Mouse (Mus musculus) midbrain, embryonic 13.5 days (tissue): ENCODE data around the gene Aoah. TPM values are rescaled to one million over a fixed set of nuclear protein-coding genes. Genes with fewer than 3 reads are reported as not detected.

Experiments used
- ATAC-seq: fragments of 200-750 bp; cut with Nextera tagmentation; 2 replicates; pipeline ENCODE4 v1.8.0; 2017; ENCODE audit warnings: mild to moderate bottlenecking, moderate TSS enrichment, moderate library complexity
- H3K27ac ChIP-seq: fragments of 300-500 bp; sonication (generic); 2 replicates; pipeline ENCODE4 v1.5.1; 2015; ENCODE audit warnings: inconsistent platforms, mild to moderate bottlenecking, moderate library complexity
- H3K27me3 ChIP-seq: fragments of 300-500 bp; sonication (generic); 2 replicates; pipeline ENCODE4 v1.6.1; 2015; ENCODE audit warnings: mild to moderate bottlenecking, inconsistent platforms
- H3K36me3 ChIP-seq: fragments of 300-500 bp; sonication (generic); 2 replicates; pipeline ENCODE4 v1.6.1; 2015; ENCODE audit warnings: mild to moderate bottlenecking, inconsistent platforms
- H3K4me1 ChIP-seq: fragments of 300-500 bp; sonication (generic); replicated peaks from 2 replicates; pipeline ENCODE4 v1.6.1; 2015; ENCODE audit warnings: inconsistent platforms
- H3K4me2 ChIP-seq: fragments of 300-500 bp; sonication (generic); replicated peaks from 2 replicates; pipeline ENCODE4 v1.6.1; 2015; ENCODE audit warnings: moderate library complexity, mild to moderate bottlenecking, inconsistent platforms
- H3K4me3 ChIP-seq: fragments of 300-500 bp; sonication (generic); replicated peaks from 2 replicates; pipeline ENCODE4 v1.5.1; 2015; ENCODE audit warnings: mild to moderate bottlenecking, inconsistent platforms
- H3K9ac ChIP-seq: fragments of 300-500 bp; sonication (generic); replicated peaks from 2 replicates; pipeline ENCODE4 v1.6.1; 2015; ENCODE audit warnings: mild to moderate bottlenecking, inconsistent platforms
- H3K9me3 ChIP-seq: fragments of 300-500 bp; sonication (generic); 2 replicates; pipeline ENCODE4 v1.6.1; 2016; ENCODE audit warnings: mild to moderate bottlenecking, inconsistent platforms
- WGBS: fragments of 180-500 bp; shearing (Covaris S2); methylation state at CpG from one replicate; pipeline ENCODE4 v1.1.7; 2015; 5-methylcytosine and 5-hydroxymethylcytosine counted together
- polyA plus RNA-seq: library from polyadenylated mRNA; unstranded; fragments of >200 nt; fragmentation: Nextera tagmentation; extraction: Ambion mirVana; gene quantifications from 2 replicates; pipeline ENCODE4 v1.2.1, GENCODE M21; 2015

The Aoah gene
- polyA plus RNA-seq, 1 experiment from 2014 or later, result 0.28 TPM

GRCm38 (mm10) chr13:20936016-20936415 is 142.1 kb downstream of the Aoah start:
- no peaks in the 10 kb centered on the region for H3K9me3 ChIP-seq
- H3K9ac ChIP-seq, result no peak overlapping the region
- H3K4me3 ChIP-seq, result no peak overlapping the region
- H3K27ac ChIP-seq, result no peak overlapping the region
- no peaks in the 10 kb centered on the region for H3K36me3 ChIP-seq
- no peaks in the 10 kb centered on the region for H3K4me1 ChIP-seq
- ATAC-seq, result no peak
- no peaks in the 10 kb centered on the region for H3K27me3 ChIP-seq
- H3K4me2 ChIP-seq, result no peak overlapping the region

GRCm38 (mm10) chr13:20937452-20937851 is 143.5 kb downstream of the Aoah start:
- H3K36me3 ChIP-seq, result no peaks in the 10 kb centered on the region
- no peak overlapping the region for H3K9ac ChIP-seq
- H3K4me3 ChIP-seq, result no peak overlapping the region
- ATAC-seq, result no peak
- no peak overlapping the region for H3K27ac ChIP-seq
- H3K4me1 ChIP-seq, result no peaks in the 10 kb centered on the region
- WGBS, result 26% methylated on average over 5 of the region's 5 CpGs
- no peak overlapping the region for H3K4me2 ChIP-seq
- no peaks in the 10 kb centered on the region for H3K9me3 ChIP-seq
- H3K27me3 ChIP-seq, result no peaks in the 10 kb centered on the region

DNA sequence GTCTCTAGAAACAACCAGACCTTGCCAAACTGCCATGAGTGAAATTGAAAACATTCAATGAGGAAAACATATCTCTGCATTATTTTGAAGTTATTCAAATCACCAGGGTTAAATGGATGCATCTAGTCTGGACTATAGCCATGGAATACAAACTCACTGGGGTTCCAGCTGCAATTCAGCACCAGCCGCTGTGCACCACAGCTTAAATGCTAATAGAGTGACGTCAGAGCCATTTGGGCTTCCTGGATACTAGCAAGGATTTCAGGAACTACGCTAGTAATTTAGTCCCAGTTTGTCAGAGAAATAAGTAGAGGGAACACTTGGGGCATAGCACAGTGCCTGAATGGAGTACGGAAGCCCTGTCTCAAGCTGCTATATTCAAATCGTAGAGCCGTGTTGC is 145.2 kb downstream of the Aoah start:
- H3K27me3 ChIP-seq, result no peaks in the 10 kb centered on the region
- H3K9ac ChIP-seq, result no peak overlapping the region
- H3K9me3 ChIP-seq, result no peaks in the 10 kb centered on the region
- no peak for ATAC-seq
- H3K4me2 ChIP-seq, result no peak overlapping the region
- H3K4me3 ChIP-seq, result no peak overlapping the region
- H3K4me1 ChIP-seq, result no peaks in the 10 kb centered on the region
- no peak overlapping the region for H3K27ac ChIP-seq
- WGBS, result 71% methylated on average over 6 of the region's 6 CpGs
- no peaks in the 10 kb centered on the region for H3K36me3 ChIP-seq

DNA sequence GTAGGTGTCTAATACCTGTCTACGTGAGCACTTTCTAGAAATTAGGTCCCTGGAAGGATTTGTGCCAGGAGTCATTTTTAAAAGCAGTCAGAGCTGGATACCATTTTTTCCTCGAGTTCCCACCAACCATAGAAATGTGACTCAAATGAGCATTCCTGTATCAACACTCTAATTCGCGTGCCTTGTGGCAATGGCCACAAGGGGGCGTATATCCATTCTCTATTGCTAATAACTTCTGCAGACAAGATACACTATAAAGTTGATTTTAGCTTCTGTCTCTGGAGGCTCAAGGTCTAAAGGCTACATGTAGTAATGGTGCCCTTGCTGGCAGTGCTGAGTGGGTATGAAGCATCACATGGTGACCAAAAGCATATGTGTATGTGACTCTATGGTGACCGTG is 146.5 kb downstream of the Aoah start:
- no peak overlapping the region for H3K9ac ChIP-seq
- no peak overlapping the region for H3K4me2 ChIP-seq
- H3K4me1 ChIP-seq, result no peaks in the 10 kb centered on the region
- whole genome bisulfite sequencing, result 59% methylated on average over 6 of the region's 6 CpGs
- H3K36me3 ChIP-seq, result no peaks in the 10 kb centered on the region
- no peak overlapping the region for H3K27ac ChIP-seq
- no peaks in the 10 kb centered on the region for H3K27me3 ChIP-seq
- H3K9me3 ChIP-seq, result no peaks in the 10 kb centered on the region
- 0 out of 2 replicates have a peak, but pooled peaks have one; percentile 50 for ATAC-seq
- no peak overlapping the region for H3K4me3 ChIP-seq

- WGBS, result 89% methylated on average over 4 of the region's 4 CpGs
- Histone ChIP-seq H3K9ac (no peak overlapping the region), H3K4me1 (no peaks in the 10 kb centered on the region), H3K36me3 (no peaks in the 10 kb centered on the region), H3K27me3 (no peaks in the 10 kb centered on the region), H3K4me3 (no peak overlapping the region), H3K4me2 (no peak overlapping the region), H3K27ac (no peak overlapping the region), H3K9me3 (no peaks in the 10 kb centered on the region)
- no peak for ATAC-seq
Measured at GRCm38 (mm10) chr13:20941707-20942106, 147.8 kb downstream of the Aoah start.

GRCm38 (mm10) chr13:20963086-20963485 is 169.2 kb downstream of the Aoah start:
- H3K27ac ChIP-seq, result no peak overlapping the region
- H3K27me3 ChIP-seq, result no peaks in the 10 kb centered on the region
- no peaks in the 10 kb centered on the region for H3K4me1 ChIP-seq
- 62% methylated on average over 3 of the region's 3 CpGs for whole genome bisulfite sequencing
- no peaks in the 10 kb centered on the region for H3K36me3 ChIP-seq
- H3K9me3 ChIP-seq, result no peaks in the 10 kb centered on the region
- H3K4me2 ChIP-seq, result no peak overlapping the region
- ATAC-seq, result no peak
- no peak overlapping the region for H3K9ac ChIP-seq
- H3K4me3 ChIP-seq, result no peak overlapping the region

DNA sequence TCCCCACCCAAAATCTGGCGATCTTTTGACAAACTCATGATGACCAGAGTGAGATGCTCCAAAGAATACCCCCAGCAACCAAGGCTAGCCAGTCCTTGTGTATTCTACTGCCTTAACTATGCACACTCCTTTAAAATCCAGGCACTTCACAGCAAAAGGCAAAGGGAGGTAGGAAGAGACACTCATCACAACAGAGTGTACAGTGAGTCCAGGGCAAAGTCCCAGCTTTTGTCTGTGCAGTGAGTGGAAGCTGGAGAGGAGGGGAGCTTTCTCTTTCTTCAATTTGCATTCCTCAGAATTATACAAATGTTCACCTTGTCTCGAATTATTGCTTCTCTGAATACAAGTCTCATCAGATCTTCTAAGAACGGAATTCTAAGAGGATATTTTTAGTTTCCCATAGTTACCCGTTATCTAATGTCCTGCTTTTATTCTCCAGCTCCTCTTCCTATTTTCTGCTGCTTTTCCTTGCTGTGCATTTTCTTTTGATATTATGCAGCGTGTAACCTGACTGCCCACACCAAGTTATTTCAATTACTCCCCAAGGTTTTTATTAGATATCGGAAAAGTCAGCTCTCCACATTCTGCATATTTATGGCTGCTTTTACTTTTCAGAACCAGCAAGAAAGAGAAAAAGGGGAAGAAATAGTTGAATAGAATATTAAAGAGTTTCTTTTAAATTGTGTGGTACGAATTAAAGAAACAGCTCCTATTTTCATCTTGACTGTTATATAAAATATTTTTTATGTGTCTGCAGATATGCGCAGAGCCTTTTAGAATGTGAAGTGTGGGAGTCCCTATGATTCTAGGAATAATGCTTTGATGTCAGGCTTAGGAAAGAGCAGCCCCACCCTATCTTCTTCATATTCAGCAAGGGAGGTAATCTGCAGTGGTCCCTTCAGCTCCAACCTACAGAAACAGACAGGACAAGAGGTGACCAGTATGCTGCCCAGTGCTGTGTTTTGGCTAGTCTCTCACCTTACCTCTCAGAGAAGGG is 187.6 kb downstream of the Aoah start:
- Histone ChIP-seq H3K27me3 (no peaks in the 10 kb centered on the region), H3K4me3 (no peak overlapping the region), H3K4me1 (no peaks in the 10 kb centered on the region), H3K9me3 (no peaks in the 10 kb centered on the region), H3K36me3 (no peaks in the 10 kb centered on the region), H3K9ac (no peak overlapping the region), H3K4me2 (no peak overlapping the region), H3K27ac (no peak overlapping the region)
- WGBS, result 80% methylated on average over 8 of the region's 8 CpGs
- no peak for ATAC-seq

DNA sequence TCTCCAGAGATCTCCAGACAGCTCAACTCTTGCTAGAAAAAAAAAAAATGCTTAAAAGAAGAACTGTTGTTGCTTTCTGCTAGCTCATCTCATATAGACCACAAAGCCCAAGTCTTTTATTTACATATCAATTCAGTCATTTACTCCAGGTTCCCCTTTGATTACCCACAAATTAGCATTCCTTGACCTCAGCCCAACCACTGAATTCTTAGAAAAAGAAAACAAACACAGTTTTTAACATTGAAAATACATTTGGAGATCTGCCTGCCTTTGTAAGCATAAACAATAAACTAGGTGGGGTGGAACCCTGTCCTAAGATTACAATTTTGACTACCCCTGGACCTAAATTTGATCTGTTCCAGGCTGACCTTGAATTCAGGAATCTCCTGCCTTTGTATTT is 191.6 kb downstream of the Aoah start:
- no peak for ATAC-seq
- H3K36me3 ChIP-seq, result no peaks in the 10 kb centered on the region

GRCm38 (mm10) chr13:20985961-20986360 is 192.0 kb downstream of the Aoah start:
- Histone ChIP-seq H3K9me3 (no peaks in the 10 kb centered on the region), H3K27ac (no peak overlapping the region), H3K4me2 (no peak overlapping the region), H3K4me3 (no peak overlapping the region), H3K4me1 (no peaks in the 10 kb centered on the region), H3K36me3 (no peaks in the 10 kb centered on the region), H3K27me3 (no peaks in the 10 kb centered on the region), H3K9ac (no peak overlapping the region)
- no peak for ATAC-seq

More for the DNA sequence above, 191.6 kb downstream of the Aoah start:
- Histone ChIP-seq H3K9me3 (no peaks in the 10 kb centered on the region), H3K27ac (no peak overlapping the region), H3K9ac (no peak overlapping the region), H3K4me3 (no peak overlapping the region), H3K4me1 (no peaks in the 10 kb centered on the region), H3K4me2 (no peak overlapping the region), H3K27me3 (no peaks in the 10 kb centered on the region)

DNA sequence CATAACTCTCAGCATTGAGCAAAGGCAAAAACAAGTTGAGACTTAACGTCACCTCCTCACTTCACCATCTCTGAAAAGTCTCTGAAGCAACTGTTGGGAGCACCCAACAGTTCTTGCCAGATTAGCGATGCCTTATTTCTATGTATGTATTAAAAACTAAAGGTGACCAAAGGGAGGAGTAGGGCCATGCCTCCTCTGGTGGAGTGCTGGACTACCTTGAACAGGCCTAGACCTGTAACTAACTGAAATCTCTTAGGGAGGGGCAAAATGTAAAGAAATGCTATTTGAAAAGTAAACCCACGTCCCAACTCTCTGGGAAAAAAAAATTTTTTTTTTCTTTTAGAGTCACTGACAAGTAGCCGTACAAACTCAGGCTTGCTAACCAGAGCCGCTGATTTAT is 211.3 kb downstream of the Aoah start:
- no peaks in the 10 kb centered on the region for H3K27me3 ChIP-seq
- no peak overlapping the region for H3K4me3 ChIP-seq
- H3K9me3 ChIP-seq, result no peaks in the 10 kb centered on the region
- whole genome bisulfite sequencing, result 76% methylated on average over 5 of the region's 5 CpGs
- no peaks in the 10 kb centered on the region for H3K36me3 ChIP-seq
- ATAC-seq, result peak; percentile 62
- peak overlapping the region; percentile 17; the same call in 1 of the 2 replicates for H3K27ac ChIP-seq
- H3K4me2 ChIP-seq, result no peak overlapping the region
- H3K4me1 ChIP-seq, result peaks cover 11% of the 10 kb centered on the region
- H3K9ac ChIP-seq, result no peak overlapping the region

- peak overlapping the region; percentile 17; the same call in 1 of the 2 replicates for H3K27ac ChIP-seq
- no peaks in the 10 kb centered on the region for H3K27me3 ChIP-seq
- ATAC-seq, result peak; percentile 89
- H3K4me2 ChIP-seq, result no peak overlapping the region
- H3K4me1 ChIP-seq, result peaks cover 11% of the 10 kb centered on the region
- WGBS, result 54% methylated on average over 5 of the region's 5 CpGs
- no peak overlapping the region for H3K9ac ChIP-seq
- no peaks in the 10 kb centered on the region for H3K36me3 ChIP-seq
- H3K9me3 ChIP-seq, result no peaks in the 10 kb centered on the region
- no peak overlapping the region for H3K4me3 ChIP-seq
Measured at GRCm38 (mm10) chr13:21005642-21006320, 211.9 kb downstream of the Aoah start.

GRCm38 (mm10) chr13:21006321-21006653 is 212.4 kb downstream of the Aoah start:
- ATAC-seq, result no peak
- H3K9me3 ChIP-seq, result no peaks in the 10 kb centered on the region
- WGBS, result 79% methylated on average over 4 of the region's 4 CpGs

More at GRCm38 (mm10) chr13:21006321-21006653, 212.4 kb downstream of the Aoah start:
- Histone ChIP-seq H3K4me3 (no peak overlapping the region), H3K27ac (no peak overlapping the region), H3K9ac (no peak overlapping the region), H3K36me3 (no peaks in the 10 kb centered on the region), H3K4me1 (peaks cover 11% of the 10 kb centered on the region), H3K4me2 (no peak overlapping the region), H3K27me3 (no peaks in the 10 kb centered on the region)
